Mouse (Mus musculus) retina, postnatal 7 days (tissue): Measurements from ENCODE around the gene Pank3.
A peak's percentile ranks its signal among the peaks of the same experiment; 100 is the strongest.
"Not testable (repeated sequence)": the region's sequence is repeated elsewhere in the genome, so short reads cannot be mapped to it uniquely, and the experiment has no call there.

Source experiments
- DNase-seq: peaks from one replicate; pipeline ENCODE4 v3.0.0-alpha.2; 2012; ENCODE audit warnings: low read depth, low spot score

The Pank3 gene

GRCm38 (mm10) chr11:35776452-35776851 lies 7.2 kb downstream of the Pank3 start:
- no peak for DNase-seq

- DNase-seq, result no peak
These were observed 11.1 kb downstream of the Pank3 start for GRCm38 (mm10) chr11:35780336-35780735.

- no peak for DNase-seq
These were observed 13.2 kb downstream of the Pank3 start for GRCm38 (mm10) chr11:35782444-35782843.

GRCm38 (mm10) chr11:35783038-35783437 lies 13.8 kb downstream of the Pank3 start:
- DNase-seq, result no peak

- no peak for DNase-seq
These were observed 14.7 kb downstream of the Pank3 start for GRCm38 (mm10) chr11:35784002-35784401.

GRCm38 (mm10) chr11:35784537-35784936 lies 15.3 kb downstream of the Pank3 start:
- no peak for DNase-seq

GRCm38 (mm10) chr11:35788443-35788842 lies 19.2 kb downstream of the Pank3 start:
- no peak for DNase-seq

GRCm38 (mm10) chr11:35792800-35793199 lies 23.5 kb downstream of the Pank3 start:
- not testable (repeated sequence) for DNase-seq

GRCm38 (mm10) chr11:35797751-35798494 lies 28.6 kb downstream of the Pank3 start:
- peak; percentile 13 for DNase-seq

GRCm38 (mm10) chr11:35798495-35798820 lies 29.2 kb downstream of the Pank3 start:
- peak; percentile 62 for DNase-seq

- peak; percentile 5 for DNase-seq
These were observed 29.6 kb downstream of the Pank3 start, which contains the start of gene Fbll1 for GRCm38 (mm10) chr11:35798874-35799273. TSS of gene Fbll1 (minus strand) at chr11:35798884.

GRCm38 (mm10) chr11:35801332-35801731 lies 32.0 kb downstream of the Pank3 start:
- DNase-seq, result no peak

- no peak for DNase-seq
These were observed 42.2 kb downstream of the Pank3 start for GRCm38 (mm10) chr11:35811458-35811857.

- no peak for DNase-seq
These were observed 47.0 kb downstream of the Pank3 start for GRCm38 (mm10) chr11:35816316-35816715.

- no peak for DNase-seq
These were observed 58.4 kb downstream of the Pank3 start for GRCm38 (mm10) chr11:35827714-35828113.

- DNase-seq, result no peak
These were observed 62.9 kb downstream of the Pank3 start for GRCm38 (mm10) chr11:35832139-35832538.

- DNase-seq, result no peak
These were observed 64.0 kb downstream of the Pank3 start for GRCm38 (mm10) chr11:35833270-35833669.

- peak; percentile 91 for DNase-seq
These were observed 64.9 kb downstream of the Pank3 start, which contains the start of gene Rars for GRCm38 (mm10) chr11:35834022-35834760. TSS of gene Rars (minus strand) at chr11:35834506.

- no peak for DNase-seq
These were observed 68.2 kb downstream of the Pank3 start for GRCm38 (mm10) chr11:35837156-35838126.

- peak; percentile 64 for DNase-seq
These were observed 69.4 kb downstream of the Pank3 start for GRCm38 (mm10) chr11:35838345-35839338.
